Mouse (Mus musculus) cerebellum, adult 18-20 months (tissue): ENCODE data around the gene Myo5a.

Experiments
- DNase-seq, 2 experiments: peaks; one replicate each; pipeline ENCODE4 v3.0.0; 2021

The Myo5a gene

GRCm38 (mm10) chr9:75253766-75254165, 183.0 kb downstream of the Myo5a start:
- DNase-seq = no peak

- DNase-seq = no peak
Measured at GRCm38 (mm10) chr9:75254196-75254955, 183.6 kb downstream of the Myo5a start.

DNA sequence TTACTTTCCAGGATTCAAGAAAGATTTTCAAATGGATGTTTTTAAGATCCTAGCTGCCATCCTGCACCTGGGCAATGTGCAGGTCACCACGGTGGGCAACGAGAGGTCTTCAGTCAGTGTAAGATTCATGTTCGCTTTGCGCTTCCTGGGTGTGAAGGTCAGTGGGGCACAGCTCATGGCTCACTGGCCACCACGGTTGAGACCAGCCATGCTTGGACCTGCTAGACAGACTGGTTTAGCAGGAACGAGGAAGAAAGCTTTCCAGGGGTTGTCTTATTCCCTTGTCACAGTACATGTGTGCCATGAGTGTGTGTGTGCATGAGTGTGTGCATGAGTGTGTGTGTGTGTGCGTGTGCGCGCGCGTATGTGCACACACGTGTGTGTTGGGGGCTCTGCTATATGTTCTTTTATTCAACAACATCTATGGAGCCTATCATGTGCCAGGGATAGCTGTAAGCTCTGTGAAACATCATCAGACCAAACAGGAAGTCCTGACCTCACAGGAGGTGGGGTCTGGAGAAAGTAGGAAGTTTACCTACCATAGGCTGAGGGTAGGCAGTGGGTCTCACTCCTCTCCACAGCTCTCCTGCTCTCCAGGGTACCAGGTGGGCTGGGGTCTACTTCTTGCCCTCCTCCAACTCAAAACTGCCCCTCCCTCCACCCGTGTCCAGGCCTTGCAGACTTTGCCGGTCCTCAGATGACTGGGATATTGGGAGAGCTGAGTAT, 185.2 kb downstream of the Myo5a start:
- no peak for DNase-seq

DNA sequence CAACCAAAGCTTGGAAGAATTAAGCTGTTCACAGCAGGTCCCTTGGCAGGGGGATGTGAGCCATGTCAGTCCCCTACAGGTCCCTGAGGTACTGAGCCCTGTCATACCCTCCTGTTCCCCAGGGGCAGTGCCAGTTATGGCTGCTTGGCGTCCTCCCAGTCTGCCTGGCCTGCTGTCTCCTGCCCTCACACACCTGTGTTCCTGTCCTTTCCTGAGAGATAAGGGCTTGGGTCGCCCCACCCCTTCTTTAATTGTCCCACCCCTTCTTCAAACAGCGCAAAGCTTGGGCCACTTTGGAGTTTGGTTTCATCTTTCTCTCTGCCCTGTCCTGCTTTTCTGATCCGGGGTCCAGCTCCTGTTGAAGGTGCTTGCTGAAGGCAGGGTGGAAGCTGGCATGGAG, 188.0 kb downstream of the Myo5a start:
- no peak for DNase-seq

DNA sequence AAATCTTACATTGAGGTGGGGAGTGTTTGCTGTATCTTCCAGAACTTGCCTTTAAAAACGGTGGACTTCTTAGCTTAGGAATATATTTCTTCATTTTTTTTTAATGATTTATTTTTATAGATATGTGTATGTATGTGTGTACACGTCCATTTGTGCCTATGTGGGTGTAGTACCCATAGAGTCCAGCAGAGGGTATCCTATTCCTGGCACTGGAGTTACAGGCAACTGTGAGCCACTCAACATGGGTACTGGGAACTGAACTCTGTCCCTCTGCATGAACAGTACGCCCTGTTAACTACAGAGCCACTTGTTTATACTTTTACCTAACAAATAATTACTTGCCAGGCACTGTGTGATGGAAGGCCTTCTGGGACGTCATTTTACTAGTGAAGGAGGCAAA, 188.8 kb downstream of the Myo5a start:
- DNase-seq = no peak

- no peak for DNase-seq
Measured at GRCm38 (mm10) chr9:75261332-75261872, 190.6 kb downstream of the Myo5a start.

- no peak for DNase-seq
Measured at GRCm38 (mm10) chr9:75262235-75262826, 191.5 kb downstream of the Myo5a start.

DNA sequence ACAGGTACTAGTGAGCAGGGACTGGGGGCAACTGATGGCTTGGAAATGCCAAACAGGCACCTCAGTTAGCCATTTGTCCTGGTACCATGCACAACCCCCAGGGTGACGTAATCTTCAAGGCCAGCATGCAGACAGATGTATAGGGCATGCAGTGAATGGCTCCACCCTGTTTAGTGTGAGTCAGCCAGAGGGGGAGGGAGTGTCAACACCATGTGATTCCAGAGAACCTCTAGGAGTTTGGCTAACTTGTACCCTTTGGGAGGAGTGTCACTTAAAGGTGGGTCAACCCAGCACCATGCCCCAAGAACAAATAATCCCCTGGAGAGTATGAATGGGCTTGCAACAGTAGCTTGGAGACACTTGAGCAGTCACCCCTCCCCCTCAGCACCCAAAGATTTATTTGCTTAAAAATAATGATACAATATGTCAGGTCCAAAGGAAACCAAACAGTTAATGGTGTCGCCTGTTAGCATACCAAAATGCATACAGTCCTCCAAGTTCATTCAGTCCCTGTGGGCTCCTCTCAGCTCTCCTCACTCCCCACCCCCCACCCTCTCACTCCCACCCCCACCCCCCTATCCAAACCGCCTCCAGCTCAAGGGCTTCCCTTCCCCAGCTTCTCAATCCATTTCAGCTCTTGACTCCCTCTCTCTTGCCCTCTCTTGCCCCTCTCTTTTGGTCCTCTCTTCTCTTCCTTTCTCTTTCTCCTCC, 193.3 kb downstream of the Myo5a start:
- no peak for DNase-seq

GRCm38 (mm10) chr9:75267147-75267546, 196.3 kb downstream of the Myo5a start:
- no peak for DNase-seq

DNA sequence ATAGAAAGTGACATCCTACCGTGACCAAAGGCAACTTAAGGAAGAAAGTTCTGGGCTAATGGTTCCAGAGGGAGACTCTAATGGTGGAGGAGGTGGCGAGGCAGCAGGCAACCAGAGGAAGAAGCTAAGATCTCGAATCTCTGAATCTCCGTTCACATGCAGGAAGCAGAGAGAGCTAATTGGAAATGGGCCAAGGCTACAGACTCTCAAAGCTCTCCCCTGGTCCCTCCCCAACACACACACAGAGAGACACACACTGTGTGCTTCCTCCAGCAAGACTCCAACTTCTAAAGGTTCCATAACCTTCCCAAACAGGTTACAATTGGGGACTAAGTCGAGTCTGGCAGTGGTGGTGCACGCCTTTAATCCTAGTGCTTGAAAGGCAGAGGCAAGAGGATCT, 199.6 kb downstream of the Myo5a start:
- no peak for DNase-seq

DNA sequence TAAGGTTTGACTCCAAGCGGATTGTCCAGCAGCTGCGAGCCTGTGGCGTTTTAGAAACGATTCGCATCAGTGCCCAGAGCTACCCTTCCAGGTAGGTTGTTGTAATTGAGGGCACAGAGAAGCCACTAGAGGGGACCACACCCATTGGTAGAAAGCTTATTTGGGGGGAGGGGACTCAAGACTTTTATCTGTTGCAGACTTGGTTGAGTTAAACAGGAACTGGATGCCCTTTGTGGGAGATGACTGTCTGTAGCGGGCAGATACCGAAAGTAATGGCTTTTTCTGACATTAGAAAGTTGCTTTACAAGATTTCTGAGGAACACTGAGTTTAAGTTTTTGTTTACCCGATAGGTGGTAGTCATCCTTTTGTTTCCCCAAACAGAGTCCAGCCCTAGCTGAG, 200.7 kb downstream of the Myo5a start:
- no peak for DNase-seq
